Mouse (Mus musculus): ENCODE data around the gene Rps12-ps3. TPM values are rescaled to one million over a fixed set of nuclear protein-coding genes. Genes with fewer than 3 reads are reported as not detected.
A peak's percentile ranks its signal among the peaks of the same experiment; 100 is the strongest.

Rps12-ps3 gene
- polyA plus RNA-seq, 1 experiment from 2014 or later, result 14.1 TPM

DNA sequence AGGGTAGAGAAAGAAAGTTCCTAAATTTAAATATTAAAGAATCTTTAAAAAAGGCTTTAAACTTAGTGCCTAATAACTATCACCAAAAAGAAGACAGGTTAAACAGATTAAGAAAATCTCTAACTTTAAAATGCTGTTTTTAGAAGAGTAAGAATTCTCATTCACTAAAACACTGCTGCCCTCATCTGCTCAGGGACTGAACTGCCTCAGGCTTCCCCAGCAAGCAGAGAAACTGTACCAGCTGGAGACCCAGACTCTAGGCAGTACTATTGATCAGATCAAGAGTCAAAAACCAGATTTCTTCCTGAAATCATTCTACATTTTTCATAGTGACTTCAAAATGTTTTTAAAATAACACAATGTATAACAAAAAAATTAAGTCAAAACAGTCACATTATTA is 5.5 kb upstream of the Rps12-ps3 start:
- Histone ChIP-seq H3K36me3 (ENCODE audit: control insufficient read depth, insufficient read depth) (peaks cover 8% of the 10 kb centered on the region), H3K27me3 (ENCODE audit: control insufficient read depth, insufficient read depth, low read depth, low read length) (no peaks in the 10 kb centered on the region), H3K4me2 (ENCODE audit: low read depth, low read length) (no peak overlapping the region), H3K4me3 (ENCODE audit: low read depth, low read length) (no peak overlapping the region), H3K4me1 (ENCODE audit: control insufficient read depth, low read depth, low read length) (no peaks in the 10 kb centered on the region), H3K27ac (ENCODE audit: low read length) (no peak overlapping the region), H3K9me3 (replicated peaks; ENCODE audit: control insufficient read depth, low read length) (no peaks in the 10 kb centered on the region), H3K9ac (ENCODE audit: low read depth, low read length) (no peak overlapping the region)
- ATAC-seq (ENCODE audit: low read depth), result no peak

- H3K4me1 ChIP-seq (ENCODE audit: control insufficient read depth, low read depth, low read length), result peaks cover 13% of the 10 kb centered on the region
- no peaks in the 10 kb centered on the region for H3K9me3 ChIP-seq (replicated peaks; ENCODE audit: control insufficient read depth, low read length)
- peak; percentile 82 for ATAC-seq (ENCODE audit: low read depth)
- H3K27ac ChIP-seq (ENCODE audit: low read length), result no peak overlapping the region
- H3K36me3 ChIP-seq (ENCODE audit: control insufficient read depth, insufficient read depth), result peaks cover 6% of the 10 kb centered on the region
- H3K4me3 ChIP-seq (ENCODE audit: low read depth, low read length), result no peak overlapping the region
- H3K4me2 ChIP-seq (ENCODE audit: low read depth, low read length), result no peak overlapping the region
- H3K9ac ChIP-seq (ENCODE audit: low read depth, low read length), result no peak overlapping the region
- H3K27me3 ChIP-seq (ENCODE audit: control insufficient read depth, insufficient read depth, low read depth, low read length), result no peaks in the 10 kb centered on the region
These were observed 8.7 kb downstream of the Rps12-ps3 start for GRCm38 (mm10) chr19:59330816-59331225.

GRCm38 (mm10) chr19:59336655-59337054 is 14.6 kb downstream of the Rps12-ps3 start:
- no peak overlapping the region for H3K4me2 ChIP-seq (ENCODE audit: low read depth, low read length)
- no peaks in the 10 kb centered on the region for H3K27me3 ChIP-seq (ENCODE audit: control insufficient read depth, insufficient read depth, low read depth, low read length)
- ATAC-seq (ENCODE audit: low read depth), result no peak
- H3K9ac ChIP-seq (ENCODE audit: low read depth, low read length), result no peak overlapping the region; the same call in 1 of the 2 replicates
- 98% methylated on average over 1 of the region's 1 CpGs for WGBS (ENCODE audit: insufficient replicate concordance)
- peaks cover 3% of the 10 kb centered on the region for H3K36me3 ChIP-seq (ENCODE audit: control insufficient read depth, insufficient read depth)
- no peak overlapping the region for H3K4me3 ChIP-seq (ENCODE audit: low read depth, low read length)
- peaks cover 21% of the 10 kb centered on the region for H3K4me1 ChIP-seq (ENCODE audit: control insufficient read depth, low read depth, low read length)
- H3K9me3 ChIP-seq (replicated peaks; ENCODE audit: control insufficient read depth, low read length), result no peaks in the 10 kb centered on the region
- no peak overlapping the region for H3K27ac ChIP-seq (ENCODE audit: low read length)

DNA sequence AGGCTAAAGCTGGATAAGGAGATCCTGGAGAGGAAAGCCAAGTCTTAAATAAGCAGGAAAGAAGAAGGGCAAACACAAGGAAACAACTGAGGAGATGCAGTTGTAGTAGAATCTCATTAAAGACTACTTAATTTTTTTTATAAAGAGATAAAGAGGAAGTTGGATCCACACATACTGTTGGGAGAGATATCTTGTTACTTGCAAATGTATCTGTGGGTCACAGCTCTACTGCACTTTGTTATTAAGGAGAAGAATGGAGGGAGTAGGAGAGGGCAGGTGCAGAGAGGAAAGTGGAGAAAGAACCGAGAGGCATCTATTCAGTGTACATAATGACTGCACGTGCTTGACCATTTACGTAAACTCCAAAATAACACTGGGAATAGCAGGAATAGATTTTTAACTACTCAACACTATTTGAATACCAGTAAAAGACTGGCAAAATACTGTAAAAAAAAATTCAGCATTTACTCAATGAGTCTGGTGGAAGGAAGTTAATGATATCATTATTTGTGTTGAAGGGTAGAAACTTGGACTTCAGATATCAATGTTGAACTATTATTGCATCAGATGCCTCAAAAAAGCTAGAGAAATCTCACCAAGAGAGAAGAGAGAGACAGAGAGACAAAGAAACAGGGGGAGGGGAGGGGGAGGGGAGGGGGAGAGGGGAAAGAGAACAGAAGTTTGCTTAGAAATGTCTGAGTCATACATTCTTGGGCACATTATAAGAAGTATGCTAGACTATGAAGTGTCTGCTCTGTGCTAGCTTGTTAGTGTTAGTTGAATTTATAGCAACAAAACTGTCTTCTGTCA is 16.0 kb downstream of the Rps12-ps3 start:
- H3K27ac ChIP-seq (ENCODE audit: low read length), result no peak overlapping the region
- H3K36me3 ChIP-seq (ENCODE audit: control insufficient read depth, insufficient read depth), result peaks cover 2% of the 10 kb centered on the region
- H3K4me1 ChIP-seq (ENCODE audit: control insufficient read depth, low read depth, low read length), result peaks cover 20% of the 10 kb centered on the region
- no peak overlapping the region for H3K4me3 ChIP-seq (ENCODE audit: low read depth, low read length)
- H3K9ac ChIP-seq (ENCODE audit: low read depth, low read length), result no peak overlapping the region
- no peak for ATAC-seq (ENCODE audit: low read depth)
- no peak overlapping the region for H3K4me2 ChIP-seq (ENCODE audit: low read depth, low read length)
- H3K9me3 ChIP-seq (replicated peaks; ENCODE audit: control insufficient read depth, low read length), result no peaks in the 10 kb centered on the region
- 66% methylated on average over 3 of the region's 3 CpGs for WGBS (ENCODE audit: insufficient replicate concordance)
- H3K27me3 ChIP-seq (ENCODE audit: control insufficient read depth, insufficient read depth, low read depth, low read length), result no peaks in the 10 kb centered on the region

DNA sequence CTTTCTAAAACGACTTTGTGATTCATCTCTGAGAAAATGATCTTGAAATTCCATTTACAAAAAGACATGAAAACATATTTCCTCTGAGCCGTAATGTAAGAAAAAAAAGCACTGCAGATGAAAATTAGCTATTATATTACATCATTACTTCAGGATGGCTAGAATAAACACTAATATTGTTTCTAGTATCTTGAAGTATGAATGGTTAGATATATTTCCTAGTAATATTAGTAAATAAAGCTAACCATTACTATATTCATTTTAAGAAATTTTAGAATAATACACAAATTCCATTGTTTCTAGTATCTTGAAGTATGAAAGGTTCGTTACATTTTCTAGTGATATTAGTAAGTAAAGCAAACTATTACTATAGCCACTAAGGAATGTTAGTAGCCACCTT is 17.8 kb downstream of the Rps12-ps3 start:
- Histone ChIP-seq H3K9ac (ENCODE audit: low read depth, low read length) (no peak overlapping the region), H3K4me2 (ENCODE audit: low read depth, low read length) (no peak overlapping the region), H3K27me3 (ENCODE audit: control insufficient read depth, insufficient read depth, low read depth, low read length) (no peaks in the 10 kb centered on the region), H3K36me3 (ENCODE audit: control insufficient read depth, insufficient read depth) (no peaks in the 10 kb centered on the region), H3K27ac (ENCODE audit: low read length) (no peak overlapping the region), H3K9me3 (replicated peaks; ENCODE audit: control insufficient read depth, low read length) (no peaks in the 10 kb centered on the region), H3K4me3 (ENCODE audit: low read depth, low read length) (no peak overlapping the region), H3K4me1 (ENCODE audit: control insufficient read depth, low read depth, low read length) (peaks cover 24% of the 10 kb centered on the region)
- WGBS (ENCODE audit: insufficient replicate concordance), result 81% methylated on average over 3 of the region's 3 CpGs
- no peak for ATAC-seq (ENCODE audit: low read depth)

DNA sequence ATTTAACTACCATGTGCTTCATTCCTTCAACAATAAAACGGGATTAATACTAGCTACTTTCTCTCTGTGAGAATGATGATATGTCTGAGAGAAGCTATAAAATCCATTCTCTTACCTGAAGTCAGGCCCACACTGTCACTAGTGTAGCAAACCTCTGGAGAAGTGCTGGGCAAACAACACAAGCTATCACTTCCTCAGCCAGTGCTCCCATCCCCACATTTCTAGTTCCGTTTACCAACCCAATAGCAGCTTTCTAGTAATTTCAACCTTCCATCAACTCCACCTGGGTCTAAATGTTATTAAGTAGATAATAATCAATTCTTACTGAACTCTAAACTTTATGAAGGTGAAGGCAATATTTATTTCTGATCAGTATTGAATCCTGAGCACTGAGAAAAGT is 20.9 kb downstream of the Rps12-ps3 start:
- H3K36me3 ChIP-seq (ENCODE audit: control insufficient read depth, insufficient read depth), result no peaks in the 10 kb centered on the region
- WGBS (ENCODE audit: insufficient replicate concordance), result 28% methylated on average over 2 of the region's 2 CpGs
- H3K4me3 ChIP-seq (ENCODE audit: low read depth, low read length), result peak overlapping the region; percentile 99
- H3K27me3 ChIP-seq (ENCODE audit: control insufficient read depth, insufficient read depth, low read depth, low read length), result no peaks in the 10 kb centered on the region
- ATAC-seq (ENCODE audit: low read depth), result no peak
- peaks cover 18% of the 10 kb centered on the region for H3K4me1 ChIP-seq (ENCODE audit: control insufficient read depth, low read depth, low read length)
- no peak overlapping the region; the same call in 1 of the 2 replicates for H3K27ac ChIP-seq (ENCODE audit: low read length)
- H3K4me2 ChIP-seq (ENCODE audit: low read depth, low read length), result peak overlapping the region; percentile 84
- H3K9me3 ChIP-seq (replicated peaks; ENCODE audit: control insufficient read depth, low read length), result no peaks in the 10 kb centered on the region; the same call in 1 of the 2 replicates
- peak overlapping the region; percentile 61 for H3K9ac ChIP-seq (ENCODE audit: low read depth, low read length)

DNA sequence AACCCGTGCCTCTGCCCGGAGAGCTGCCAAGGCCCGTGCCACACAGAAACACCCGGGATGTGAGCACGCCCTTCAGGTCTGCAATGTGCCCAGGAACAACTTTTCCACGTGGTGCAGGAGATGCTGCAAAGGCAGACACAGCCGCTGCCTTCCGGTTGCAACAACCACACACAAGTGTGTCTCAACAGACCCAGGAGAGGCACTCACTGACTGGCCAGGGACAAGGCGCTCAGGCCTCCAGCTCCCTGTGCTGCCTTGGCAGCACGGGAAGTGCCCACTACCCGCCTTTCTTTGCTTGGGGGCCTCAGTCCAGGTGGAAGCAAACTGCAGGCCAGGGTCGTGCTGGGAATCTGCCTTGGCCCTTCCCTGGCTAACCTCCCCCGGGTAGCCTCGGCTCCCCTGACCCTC is 22.2 kb downstream of the Rps12-ps3 start:
- H3K27me3 ChIP-seq (ENCODE audit: control insufficient read depth, insufficient read depth, low read depth, low read length), result no peaks in the 10 kb centered on the region
- peak overlapping the region; percentile 94 for H3K27ac ChIP-seq (ENCODE audit: low read length)
- no peaks in the 10 kb centered on the region; the same call in 1 of the 2 replicates for H3K9me3 ChIP-seq (replicated peaks; ENCODE audit: control insufficient read depth, low read length)
- under 1% methylated on average over 14 of the region's 14 CpGs for WGBS (ENCODE audit: insufficient replicate concordance)
- peak overlapping the region; percentile 98 for H3K9ac ChIP-seq (ENCODE audit: low read depth, low read length)
- peaks cover 17% of the 10 kb centered on the region for H3K4me1 ChIP-seq (ENCODE audit: control insufficient read depth, low read depth, low read length)
- peak overlapping the region; percentile 99 for H3K4me3 ChIP-seq (ENCODE audit: low read depth, low read length)
- no peaks in the 10 kb centered on the region for H3K36me3 ChIP-seq (ENCODE audit: control insufficient read depth, insufficient read depth)
- no peak; the same call in 1 of the 2 replicates for ATAC-seq (ENCODE audit: low read depth)
- H3K4me2 ChIP-seq (ENCODE audit: low read depth, low read length), result peak overlapping the region; percentile 84

- peak overlapping the region; percentile 94 for H3K27ac ChIP-seq (ENCODE audit: low read length)
- peak overlapping the region; percentile 84 for H3K4me2 ChIP-seq (ENCODE audit: low read depth, low read length)
- under 1% methylated on average over 64 of the region's 70 CpGs for WGBS (ENCODE audit: insufficient replicate concordance)
- peaks cover 17% of the 10 kb centered on the region for H3K4me1 ChIP-seq (ENCODE audit: control insufficient read depth, low read depth, low read length)
- no peaks in the 10 kb centered on the region for H3K36me3 ChIP-seq (ENCODE audit: control insufficient read depth, insufficient read depth)
- peak; percentile 38 for ATAC-seq (ENCODE audit: low read depth)
- H3K9ac ChIP-seq (ENCODE audit: low read depth, low read length), result peak overlapping the region; percentile 98
- no peaks in the 10 kb centered on the region for H3K27me3 ChIP-seq (ENCODE audit: control insufficient read depth, insufficient read depth, low read depth, low read length)
- H3K9me3 ChIP-seq (replicated peaks; ENCODE audit: control insufficient read depth, low read length), result no peaks in the 10 kb centered on the region; the same call in 1 of the 2 replicates
- H3K4me3 ChIP-seq (ENCODE audit: low read depth, low read length), result peak overlapping the region; percentile 99
These were observed 23.1 kb downstream of the Rps12-ps3 start for GRCm38 (mm10) chr19:59345081-59345657.

- H3K36me3 ChIP-seq (ENCODE audit: control insufficient read depth, insufficient read depth), result no peaks in the 10 kb centered on the region
- peak within 1 kb of the TSS; percentile 98 for H3K9ac ChIP-seq (ENCODE audit: low read depth, low read length)
- no peaks in the 10 kb centered on the region for H3K27me3 ChIP-seq (ENCODE audit: control insufficient read depth, insufficient read depth, low read depth, low read length)
- H3K4me1 ChIP-seq (ENCODE audit: control insufficient read depth, low read depth, low read length), result peaks cover 17% of the 10 kb centered on the region
- H3K4me2 ChIP-seq (ENCODE audit: low read depth, low read length), result peak within 1 kb of the TSS; percentile 88
- WGBS (ENCODE audit: insufficient replicate concordance), result under 1% methylated on average over 88 of the region's 91 CpGs
- H3K27ac ChIP-seq (ENCODE audit: low read length), result peak within 1 kb of the TSS; percentile 94
- peak within 1 kb of the TSS; percentile 99 for H3K4me3 ChIP-seq (ENCODE audit: low read depth, low read length)
- no peaks in the 10 kb centered on the region; the same call in 1 of the 2 replicates for H3K9me3 ChIP-seq (replicated peaks; ENCODE audit: control insufficient read depth, low read length)
- peak; percentile 95 for ATAC-seq (ENCODE audit: low read depth)
These were observed 23.7 kb downstream of the Rps12-ps3 start, which contains the start of gene Pdzd8 for GRCm38 (mm10) chr19:59345658-59346283. Pdzd8 (minus strand) TSS chr19:59345780.
